Mouse (Mus musculus): ENCODE results near the gene Hist2h2aa2. TPM values are rescaled to one million over a fixed set of nuclear protein-coding genes. Genes with fewer than 3 reads are reported as not detected.

Gene Hist2h2aa2
- polyA plus RNA-seq, 1 experiment, result 162 TPM

- WGBS, result 70% methylated on average over 2 of the region's 2 CpGs
- H3K4me3 ChIP-seq (ENCODE audit: insufficient read depth, low read depth, low read length), result no peak overlapping the region
- H3K4me1 ChIP-seq (ENCODE audit: control insufficient read depth, insufficient read depth, low read length), result no peaks in the 10 kb centered on the region
- H3K27ac ChIP-seq (ENCODE audit: insufficient read depth, low read depth, low read length), result no peak overlapping the region
- no peaks in the 10 kb centered on the region for H3K36me3 ChIP-seq (ENCODE audit: control insufficient read depth, insufficient read depth, low read length)
- no peak for DNase-seq
- H3K27me3 ChIP-seq (replicated peaks; ENCODE audit: control insufficient read depth, insufficient read depth, low read length), result no peaks in the 10 kb centered on the region
- TF ChIP-seq POLR2A (IDR thresholded peaks at IDR 0.05; ENCODE audit: low read depth, low read length) (no peak), CTCF (conservative IDR thresholded peaks at IDR 0.05; ENCODE audit: insufficient read depth, insufficient read length, low read depth, low read length) (no peak)
Measured at GRCm38 (mm10) chr3:96231758-96232120, 8.3 kb downstream of the Hist2h2aa2 start.

- H3K36me3 ChIP-seq (ENCODE audit: control insufficient read depth, insufficient read depth, low read length), result no peaks in the 10 kb centered on the region
- TF ChIP-seq POLR2A (IDR thresholded peaks at IDR 0.05; ENCODE audit: low read depth, low read length) (no peak), CTCF (conservative IDR thresholded peaks at IDR 0.05; ENCODE audit: insufficient read depth, insufficient read length, low read depth, low read length) (no peak)
- H3K4me1 ChIP-seq (ENCODE audit: control insufficient read depth, insufficient read depth, low read length), result no peaks in the 10 kb centered on the region
- no peaks in the 10 kb centered on the region for H3K27me3 ChIP-seq (replicated peaks; ENCODE audit: control insufficient read depth, insufficient read depth, low read length)
- DNase-seq, result no peak
- no peak overlapping the region for H3K4me3 ChIP-seq (ENCODE audit: insufficient read depth, low read depth, low read length)
- H3K27ac ChIP-seq (ENCODE audit: insufficient read depth, low read depth, low read length), result no peak overlapping the region
- 77% methylated on average over 4 of the region's 4 CpGs for WGBS
Measured at GRCm38 (mm10) chr3:96230910-96231757, 8.9 kb downstream of the Hist2h2aa2 start.

GRCm38 (mm10) chr3:96230404-96230803, 9.7 kb downstream of the Hist2h2aa2 start:
- no peak for TF ChIP-seq CTCF (conservative IDR thresholded peaks at IDR 0.05; ENCODE audit: insufficient read depth, insufficient read length, low read depth, low read length)
- no peak for TF ChIP-seq POLR2A (IDR thresholded peaks at IDR 0.05; ENCODE audit: low read depth, low read length)
- Histone ChIP-seq H3K27me3 (replicated peaks; ENCODE audit: control insufficient read depth, insufficient read depth, low read length) (no peaks in the 10 kb centered on the region), H3K36me3 (ENCODE audit: control insufficient read depth, insufficient read depth, low read length) (no peaks in the 10 kb centered on the region), H3K27ac (ENCODE audit: insufficient read depth, low read depth, low read length) (no peak overlapping the region), H3K4me3 (ENCODE audit: insufficient read depth, low read depth, low read length) (no peak overlapping the region), H3K4me1 (ENCODE audit: control insufficient read depth, insufficient read depth, low read length) (peaks cover 2% of the 10 kb centered on the region; the same call in 1 of the 2 replicates)
- WGBS, result 79% methylated on average over 2 of the region's 2 CpGs
- DNase-seq, result no peak

GRCm38 (mm10) chr3:96228828-96229227, 11.2 kb downstream of the Hist2h2aa2 start:
- no peak overlapping the region for H3K27ac ChIP-seq (ENCODE audit: insufficient read depth, low read depth, low read length)
- TF ChIP-seq POLR2A (IDR thresholded peaks at IDR 0.05; ENCODE audit: low read depth, low read length) (no peak), CTCF (conservative IDR thresholded peaks at IDR 0.05; ENCODE audit: insufficient read depth, insufficient read length, low read depth, low read length) (no peak)
- H3K4me1 ChIP-seq (ENCODE audit: control insufficient read depth, insufficient read depth, low read length), result peaks cover 4% of the 10 kb centered on the region; the same call in 1 of the 2 replicates
- no peak overlapping the region for H3K4me3 ChIP-seq (ENCODE audit: insufficient read depth, low read depth, low read length)
- DNase-seq, result no peak
- 74% methylated on average over 2 of the region's 2 CpGs for WGBS
- H3K27me3 ChIP-seq (replicated peaks; ENCODE audit: control insufficient read depth, insufficient read depth, low read length), result no peaks in the 10 kb centered on the region
- H3K36me3 ChIP-seq (ENCODE audit: control insufficient read depth, insufficient read depth, low read length), result no peaks in the 10 kb centered on the region

GRCm38 (mm10) chr3:96226695-96227648, 13.1 kb downstream of the Hist2h2aa2 start:
- no peaks in the 10 kb centered on the region for H3K27me3 ChIP-seq (replicated peaks; ENCODE audit: control insufficient read depth, insufficient read depth, low read length)
- no peaks in the 10 kb centered on the region for H3K36me3 ChIP-seq (ENCODE audit: control insufficient read depth, insufficient read depth, low read length)
- DNase-seq, result peak; percentile 19
- WGBS, result 56% methylated on average over 8 of the region's 8 CpGs
- no peak overlapping the region for H3K4me3 ChIP-seq (ENCODE audit: insufficient read depth, low read depth, low read length)
- H3K27ac ChIP-seq (ENCODE audit: insufficient read depth, low read depth, low read length), result no peak overlapping the region
- TF ChIP-seq CTCF (conservative IDR thresholded peaks at IDR 0.05; ENCODE audit: insufficient read depth, insufficient read length, low read depth, low read length) (no peak), POLR2A (IDR thresholded peaks at IDR 0.05; ENCODE audit: low read depth, low read length) (no peak)
- H3K4me1 ChIP-seq (ENCODE audit: control insufficient read depth, insufficient read depth, low read length), result peaks cover 6% of the 10 kb centered on the region; the same call in 1 of the 2 replicates

GRCm38 (mm10) chr3:96225421-96225820, 14.7 kb downstream of the Hist2h2aa2 start:
- Histone ChIP-seq H3K36me3 (ENCODE audit: control insufficient read depth, insufficient read depth, low read length) (no peaks in the 10 kb centered on the region), H3K4me3 (ENCODE audit: insufficient read depth, low read depth, low read length) (no peak overlapping the region), H3K27ac (ENCODE audit: insufficient read depth, low read depth, low read length) (no peak overlapping the region), H3K4me1 (ENCODE audit: control insufficient read depth, insufficient read depth, low read length) (peaks cover 10% of the 10 kb centered on the region; the same call in 1 of the 2 replicates), H3K27me3 (replicated peaks; ENCODE audit: control insufficient read depth, insufficient read depth, low read length) (no peaks in the 10 kb centered on the region)
- DNase-seq, result peak; percentile 21
- TF ChIP-seq POLR2A (IDR thresholded peaks at IDR 0.05; ENCODE audit: low read depth, low read length), result no peak
- TF ChIP-seq CTCF (conservative IDR thresholded peaks at IDR 0.05; ENCODE audit: insufficient read depth, insufficient read length, low read depth, low read length), result no peak
- 17% methylated on average over 2 of the region's 2 CpGs for WGBS

Measured in kidney, adult 2 months (tissue).